Mouse (Mus musculus) liver, embryonic 11.5 days (tissue): ENCODE results near the gene 1700018F24Rik. TPM values are rescaled to one million over a fixed set of nuclear protein-coding genes. Genes with fewer than 3 reads are reported as not detected.

Experiments used
- ATAC-seq: fragments of 200-750 bp; cut with Nextera tagmentation; replicated peaks from 2 replicates; pipeline ENCODE4 v1.8.0; 2017; ENCODE audit warnings: moderate number of reproducible peaks, mild to moderate bottlenecking, moderate TSS enrichment, moderate library complexity; ENCODE audit not compliant: low FRiP score
- DNase-seq: peaks from one replicate; pipeline ENCODE4 v3.0.0-alpha.2; 2017; ENCODE audit warnings: low spot score
- H3K27ac ChIP-seq: fragments of 300-500 bp; sonication (generic); 2 replicates; pipeline ENCODE4 v1.5.1; 2014; ENCODE audit warnings: mild to moderate bottlenecking, low read depth, low read length, control low read depth
- H3K27me3 ChIP-seq: fragments of 300-500 bp; sonication (generic); replicated peaks from 2 replicates; pipeline ENCODE4 v1.6.1; 2014; ENCODE audit warnings: low read length, mixed read lengths; ENCODE audit not compliant: control insufficient read depth, insufficient read depth
- H3K36me3 ChIP-seq: fragments of 300-500 bp; sonication (generic); 2 replicates; pipeline ENCODE4 v1.6.1; 2014; ENCODE audit warnings: mild to moderate bottlenecking, low read length, moderate library complexity, mixed read lengths; ENCODE audit not compliant: control insufficient read depth, insufficient read depth
- H3K4me1 ChIP-seq: fragments of 300-500 bp; sonication (generic); replicated peaks from 2 replicates; pipeline ENCODE4 v1.6.1; 2014; ENCODE audit warnings: low read length, mixed read lengths; ENCODE audit not compliant: control insufficient read depth, insufficient read depth
- H3K4me2 ChIP-seq: fragments of 300-500 bp; sonication (generic); 2 replicates; pipeline ENCODE4 v1.6.1; 2014; ENCODE audit warnings: mild to moderate bottlenecking, control low read depth, moderate library complexity
- H3K4me3 ChIP-seq: fragments of 300-500 bp; sonication (generic); 2 replicates; pipeline ENCODE4 v1.5.1; 2014; ENCODE audit warnings: low read depth, low read length, control low read depth
- H3K9ac ChIP-seq: fragments of 300-500 bp; sonication (generic); 2 replicates; pipeline ENCODE4 v1.6.1; 2014; ENCODE audit warnings: low read depth, low read length, control low read depth
- H3K9me3 ChIP-seq: fragments of 300-500 bp; sonication (generic); 2 replicates; pipeline ENCODE4 v1.6.1; 2016; ENCODE audit warnings: low read length, inconsistent platforms, mixed read lengths; ENCODE audit not compliant: control insufficient read depth
- WGBS: fragments of 180-500 bp; shearing (Covaris S2); extraction: QIAGEN DNeasy Blood & Tissue Kit; methylation state at CpG from one replicate; pipeline ENCODE4 v1.1.7; 2014; 5-methylcytosine and 5-hydroxymethylcytosine counted together
- polyA plus RNA-seq: library from polyadenylated mRNA; unstranded; fragments of >200 nt; fragmentation: Nextera tagmentation; extraction: Ambion mirVana; gene quantifications from 2 replicates; pipeline ENCODE4 v1.2.1, GENCODE M21; 2014

1700018F24Rik gene
- polyA plus RNA-seq, 1 experiment from 2014 or later, result not detected

GRCm38 (mm10) chr5:145088186-145088585 lies 45.4 kb downstream of the 1700018F24Rik start:
- H3K4me2 ChIP-seq, result no peak overlapping the region
- no peak overlapping the region for H3K9ac ChIP-seq
- no peaks in the 10 kb centered on the region for H3K9me3 ChIP-seq
- 91% methylated on average over 2 of the region's 2 CpGs for WGBS
- DNase-seq, result no peak
- ATAC-seq, result no peak
- H3K4me1 ChIP-seq, result peaks cover 16% of the 10 kb centered on the region
- H3K36me3 ChIP-seq, result peaks cover 7% of the 10 kb centered on the region
- no peaks in the 10 kb centered on the region for H3K27me3 ChIP-seq
- no peak overlapping the region for H3K4me3 ChIP-seq
- no peak overlapping the region for H3K27ac ChIP-seq

DNA sequence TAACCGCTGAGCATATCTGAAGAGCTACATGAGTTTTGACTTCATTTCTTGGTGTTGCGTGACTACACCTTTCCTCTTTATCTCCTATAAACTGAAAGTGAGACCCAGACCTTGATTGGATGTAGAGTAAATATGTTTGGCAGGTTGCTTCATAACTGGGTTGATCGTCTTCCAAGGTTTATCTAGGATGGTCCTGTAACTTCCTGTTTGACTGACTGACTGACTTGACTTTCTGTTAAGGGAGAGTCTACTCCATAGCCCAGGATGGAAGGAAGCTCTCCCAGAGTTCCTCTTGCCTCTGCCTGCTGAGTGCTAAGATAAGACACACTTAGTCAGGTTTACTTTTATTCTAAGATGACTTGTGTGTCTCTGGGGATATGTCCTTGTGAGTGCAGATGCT lies 47.1 kb downstream of the 1700018F24Rik start:
- DNase-seq (no peak), ATAC-seq (no peak)
- no peaks in the 10 kb centered on the region for H3K9me3 ChIP-seq
- peaks cover 8% of the 10 kb centered on the region for H3K36me3 ChIP-seq
- H3K4me3 ChIP-seq, result no peak overlapping the region
- H3K27me3 ChIP-seq, result no peaks in the 10 kb centered on the region
- H3K9ac ChIP-seq, result no peak overlapping the region
- no peak overlapping the region for H3K4me2 ChIP-seq
- H3K4me1 ChIP-seq, result peaks cover 11% of the 10 kb centered on the region
- WGBS, result 55% methylated on average over 3 of the region's 3 CpGs
- no peak overlapping the region for H3K27ac ChIP-seq

Other genes with a start within 250 kb of the 1700018F24Rik start
- 8.6 and 9.2 TPM in 2 replicates for gene Smurf1, start 77.1 kb upstream of the 1700018F24Rik start, polyA plus RNA-seq
- gene Gm4871, start 10.2 kb upstream of the 1700018F24Rik start, polyA plus RNA-seq, result not detected in 2 replicates
- gene Arpc1a, start 40.8 kb downstream of the 1700018F24Rik start, polyA plus RNA-seq, result 114 TPM in 2 replicates
- gene Kpna7, start 41.0 kb downstream of the 1700018F24Rik start, polyA plus RNA-seq, result 0.06 and 0.27 TPM in 2 replicates
- 190 and 209 TPM in 2 replicates for gene Arpc1b, start 71.2 kb downstream of the 1700018F24Rik start, polyA plus RNA-seq
- gene Pdap1, start 97.2 kb downstream of the 1700018F24Rik start, polyA plus RNA-seq, result 104 and 122 TPM in 2 replicates
- gene Bud31, start 97.4 kb downstream of the 1700018F24Rik start, polyA plus RNA-seq, result 233 and 243 TPM in 2 replicates
- 15.7 and 17.6 TPM in 2 replicates for gene Ptcd1, start 124.1 kb downstream of the 1700018F24Rik start, polyA plus RNA-seq
- 38.6 and 44.1 TPM in 2 replicates for gene Cpsf4, start 124.2 kb downstream of the 1700018F24Rik start, polyA plus RNA-seq
- 528 and 573 TPM in 2 replicates for gene Atp5j2, start 149.1 kb downstream of the 1700018F24Rik start, polyA plus RNA-seq
- 5.9 and 7.3 TPM in 2 replicates for gene Zkscan14, start 158.9 kb downstream of the 1700018F24Rik start, polyA plus RNA-seq
- 10.3 TPM in 2 replicates for gene Zkscan5, start 161.6 kb downstream of the 1700018F24Rik start, polyA plus RNA-seq
- gene Zfp655, start 188.7 kb downstream of the 1700018F24Rik start, polyA plus RNA-seq, result 33.2 and 36.4 TPM in 2 replicates
- 0.48 TPM in 2 replicates for gene Zscan25, start 237.5 kb downstream of the 1700018F24Rik start, polyA plus RNA-seq